Mouse (Mus musculus) lung, postnatal 0 days (tissue): ENCODE measurements around the gene Nrip1.

Experiments used
- CTCF ChIP-seq: IDR thresholded peaks from 2 replicates; pipeline ENCODE4 v1.5.1; 2016; ENCODE audit warnings: antibody characterized with exemption, mild to moderate bottlenecking
- EP300 ChIP-seq: IDR thresholded peaks from 2 replicates; pipeline ENCODE4 v1.6.1; 2016; ENCODE audit warnings: antibody characterized with exemption, mild to moderate bottlenecking, control low read depth

DNA sequence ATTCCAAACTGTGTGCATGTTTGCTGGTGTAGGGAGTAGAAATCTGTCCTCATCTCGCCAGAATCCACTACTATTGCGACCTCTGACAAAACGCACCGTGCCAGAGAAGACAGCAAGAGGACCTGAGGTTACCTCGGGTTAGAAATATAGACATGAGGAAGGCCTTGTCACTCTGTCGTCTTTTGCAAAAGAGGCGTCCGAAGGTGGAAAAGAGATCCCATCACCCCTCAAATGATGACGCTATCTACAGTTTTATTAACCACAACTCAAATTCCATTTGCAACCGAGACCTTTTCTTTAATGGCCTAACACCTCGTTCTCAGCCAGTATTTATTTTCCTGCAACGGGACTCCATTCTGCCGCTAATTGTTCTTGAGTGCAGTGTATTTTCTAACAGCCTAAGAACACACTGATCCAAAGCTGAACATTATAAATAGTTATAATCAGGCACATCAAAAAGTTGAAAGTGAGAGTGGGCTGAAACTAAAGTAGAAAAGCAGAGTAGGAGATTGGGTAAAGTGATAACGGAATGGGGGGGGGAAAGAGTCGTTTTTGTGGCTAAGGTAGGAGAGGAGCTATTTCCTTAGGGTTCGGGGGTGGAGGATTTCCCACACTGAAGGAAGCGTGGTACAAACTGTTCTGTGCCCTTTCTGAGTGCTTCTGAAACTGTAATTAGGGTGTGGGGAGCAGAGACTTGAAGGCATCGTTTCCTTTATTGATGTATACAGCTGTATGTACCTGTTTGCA is 124.1 kb downstream of the Nrip1 start:
- TF ChIP-seq CTCF, result no peak
- TF ChIP-seq EP300, result no peak
